Mouse (Mus musculus): ENCODE data around the gene Rapgef6. TPM values are rescaled to one million over a fixed set of nuclear protein-coding genes. Genes with fewer than 3 reads are reported as not detected.

Rapgef6 gene
- polyA plus RNA-seq, 1 experiment: 13.1 TPM

- no peak for DNase-seq (ENCODE audit: low spot score)
These were observed 171.0 kb downstream of the Rapgef6 start for GRCm38 (mm10) chr11:54693696-54694095.

DNA sequence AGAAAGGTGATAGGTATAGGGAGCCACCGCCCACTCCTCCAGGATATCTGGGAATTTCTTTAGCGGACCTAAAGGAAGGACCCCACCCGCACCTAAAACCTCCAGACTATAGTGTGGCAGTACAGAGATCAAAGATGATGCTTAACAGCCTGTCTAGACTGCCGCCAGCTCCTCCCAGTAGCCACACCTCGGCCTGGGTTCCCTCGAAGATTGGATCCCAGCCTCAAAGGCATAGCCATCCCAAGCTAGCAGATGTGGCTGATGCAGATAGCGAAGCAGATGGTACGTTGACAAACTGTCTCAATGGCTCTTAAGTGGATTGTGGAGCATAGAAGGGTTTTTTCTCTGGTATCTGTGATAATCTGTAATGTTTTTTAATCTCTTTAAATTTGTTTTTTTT is 171.6 kb downstream of the Rapgef6 start:
- DNase-seq (ENCODE audit: low spot score): no peak

GRCm38 (mm10) chr11:54695951-54696350 is 173.3 kb downstream of the Rapgef6 start:
- DNase-seq (ENCODE audit: low spot score): no peak

DNA sequence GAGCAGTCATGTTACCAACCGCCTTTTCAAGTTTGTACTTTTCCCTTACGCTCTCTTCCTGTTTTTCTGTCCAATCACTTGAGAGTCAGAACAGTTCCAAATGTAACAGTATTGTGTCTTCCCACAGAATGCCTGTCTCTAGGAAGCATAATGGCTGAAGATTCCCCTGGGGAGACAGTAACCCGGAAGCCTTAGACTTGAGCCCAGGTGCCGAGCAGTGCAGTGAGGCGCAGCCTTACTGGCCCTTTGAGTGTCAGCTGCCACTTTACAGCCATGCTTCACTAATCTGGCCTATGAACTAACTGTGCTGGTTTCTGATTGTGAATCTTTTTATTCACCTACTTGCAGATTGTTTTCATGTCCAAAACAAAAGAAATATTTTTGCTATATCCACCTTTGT is 175.0 kb downstream of the Rapgef6 start:
- DNase-seq (ENCODE audit: low spot score): no peak

DNA sequence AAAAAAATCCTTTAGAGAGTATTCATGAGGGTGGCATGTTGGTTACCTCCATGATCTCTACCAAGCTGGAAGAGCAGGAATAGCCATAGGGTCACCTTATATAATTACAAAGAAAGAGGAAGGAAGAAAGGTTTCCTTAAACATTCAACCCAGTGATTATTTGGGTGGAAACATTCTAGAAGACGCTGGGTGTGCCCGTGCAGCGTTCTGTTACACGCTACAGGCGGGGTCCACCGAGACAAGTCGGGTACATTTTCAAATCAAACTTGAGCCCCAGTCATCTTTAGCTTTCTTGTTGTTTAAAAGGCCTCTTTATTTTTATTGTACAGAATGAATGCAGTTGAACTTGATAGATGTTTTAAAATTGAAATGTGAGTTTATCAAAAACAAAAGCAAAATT is 176.0 kb downstream of the Rapgef6 start:
- no peak for DNase-seq (ENCODE audit: low spot score)

DNA sequence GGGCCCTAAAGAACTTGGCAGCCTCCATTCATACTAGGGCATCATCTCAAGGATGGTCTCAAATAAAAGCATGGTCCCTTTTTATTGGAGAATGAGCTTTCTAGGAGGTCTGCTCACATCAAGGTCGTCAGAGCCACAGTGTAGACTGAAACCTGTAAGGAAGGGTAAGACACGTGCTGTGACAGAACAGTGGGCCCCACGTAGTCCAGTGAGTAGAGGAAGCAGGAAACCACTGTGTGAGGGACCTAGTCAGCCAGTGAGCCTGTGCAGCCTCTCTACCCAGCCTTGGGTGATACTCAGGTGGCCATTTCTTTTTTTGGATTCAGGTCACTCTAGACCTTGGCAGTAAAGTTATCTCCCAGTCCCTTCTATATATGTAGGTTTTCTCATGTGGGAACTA is 177.3 kb downstream of the Rapgef6 start:
- no peak for DNase-seq (ENCODE audit: low spot score)

DNA sequence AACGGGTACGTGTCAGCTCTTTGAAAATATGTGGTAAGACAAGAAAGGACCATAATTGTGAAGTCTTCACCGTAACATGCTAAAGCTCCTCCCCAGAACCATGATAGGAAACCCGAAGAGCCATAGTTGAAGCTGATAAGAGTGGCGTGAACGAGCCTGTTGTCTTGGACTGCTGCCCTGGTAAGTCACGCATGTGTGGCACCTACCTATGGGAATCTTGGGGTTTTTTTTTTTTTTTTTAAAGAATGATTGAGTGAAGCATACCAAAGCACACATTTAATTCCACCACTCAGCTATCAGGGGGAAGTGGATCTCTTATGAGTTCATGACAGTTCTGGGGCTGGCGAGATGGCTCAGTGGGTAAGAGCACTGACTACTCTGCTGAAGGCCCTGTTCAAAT is 179.2 kb downstream of the Rapgef6 start:
- no peak for DNase-seq (ENCODE audit: low spot score)

DNA sequence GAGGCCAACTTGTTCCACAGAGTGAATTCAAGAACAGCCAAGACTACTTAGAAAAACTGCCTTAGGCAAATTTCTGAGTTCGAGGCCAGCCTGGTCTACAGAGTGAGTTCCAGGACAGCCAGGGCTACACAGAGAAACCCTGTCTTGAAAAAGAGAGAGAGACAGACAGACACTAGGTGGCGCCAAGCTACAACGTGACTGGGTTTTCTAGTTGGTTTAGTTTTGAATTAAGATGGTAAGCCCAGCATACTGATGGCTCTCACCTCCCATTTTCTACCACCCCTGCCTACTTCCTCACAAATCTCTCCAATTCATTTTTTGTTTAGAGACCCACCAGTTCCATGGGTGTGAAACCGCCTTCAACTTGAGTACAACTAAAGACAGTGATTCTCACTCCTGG is 180.7 kb downstream of the Rapgef6 start:
- DNase-seq (ENCODE audit: low spot score): no peak

GRCm38 (mm10) chr11:54708153-54708552 is 185.5 kb downstream of the Rapgef6 start:
- no peak for DNase-seq (ENCODE audit: low spot score)

GRCm38 (mm10) chr11:54709645-54710044 is 187.0 kb downstream of the Rapgef6 start:
- DNase-seq (ENCODE audit: low spot score): no peak

GRCm38 (mm10) chr11:54710512-54711293 is 188.1 kb downstream of the Rapgef6 start:
- no peak for DNase-seq (ENCODE audit: low spot score)

DNA sequence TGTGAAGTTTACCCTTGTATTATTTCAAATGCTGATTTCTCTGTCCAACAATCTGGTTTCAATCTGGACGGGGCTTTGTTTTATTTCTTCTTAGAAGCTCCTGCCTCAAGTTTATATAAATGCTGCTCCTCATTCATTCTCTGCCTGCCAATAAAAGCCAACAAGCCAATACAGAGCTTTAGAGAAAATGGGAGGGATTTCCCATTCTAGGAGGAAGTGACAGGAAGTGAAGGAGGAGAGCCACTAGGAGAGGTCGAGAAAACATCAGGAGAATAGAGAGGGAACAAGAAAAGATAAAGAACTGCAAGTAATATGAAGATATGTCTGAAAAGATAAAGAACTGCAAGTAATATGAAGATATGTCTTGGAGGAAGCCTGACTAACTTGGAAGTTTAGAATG is 190.2 kb downstream of the Rapgef6 start:
- no peak for DNase-seq (ENCODE audit: low spot score)

DNA sequence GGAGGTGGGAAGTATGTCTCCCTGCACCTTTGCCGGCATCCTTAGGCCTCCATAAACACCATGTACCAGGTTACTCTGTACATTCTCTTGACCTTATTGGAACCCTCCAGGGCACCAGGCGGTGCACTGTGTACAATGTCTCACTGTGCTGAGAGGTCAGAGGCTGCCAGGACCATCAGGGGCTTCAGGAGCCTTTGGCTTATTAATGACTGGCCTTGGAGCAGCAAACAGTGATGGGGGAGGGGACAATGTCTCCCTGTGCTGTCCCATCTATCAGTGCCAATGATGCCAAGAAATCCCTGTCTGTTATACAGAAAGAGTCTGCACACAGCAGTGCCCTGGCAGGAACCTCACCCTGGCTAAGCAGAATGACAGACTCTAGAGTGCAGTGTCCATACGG is 195.2 kb downstream of the Rapgef6 start:
- no peak for DNase-seq (ENCODE audit: low spot score)

- DNase-seq (ENCODE audit: low spot score): no peak
These were observed 196.0 kb downstream of the Rapgef6 start for GRCm38 (mm10) chr11:54718601-54719000.

GRCm38 (mm10) chr11:54722057-54722456 is 199.4 kb downstream of the Rapgef6 start:
- DNase-seq (ENCODE audit: low spot score): no peak

DNA sequence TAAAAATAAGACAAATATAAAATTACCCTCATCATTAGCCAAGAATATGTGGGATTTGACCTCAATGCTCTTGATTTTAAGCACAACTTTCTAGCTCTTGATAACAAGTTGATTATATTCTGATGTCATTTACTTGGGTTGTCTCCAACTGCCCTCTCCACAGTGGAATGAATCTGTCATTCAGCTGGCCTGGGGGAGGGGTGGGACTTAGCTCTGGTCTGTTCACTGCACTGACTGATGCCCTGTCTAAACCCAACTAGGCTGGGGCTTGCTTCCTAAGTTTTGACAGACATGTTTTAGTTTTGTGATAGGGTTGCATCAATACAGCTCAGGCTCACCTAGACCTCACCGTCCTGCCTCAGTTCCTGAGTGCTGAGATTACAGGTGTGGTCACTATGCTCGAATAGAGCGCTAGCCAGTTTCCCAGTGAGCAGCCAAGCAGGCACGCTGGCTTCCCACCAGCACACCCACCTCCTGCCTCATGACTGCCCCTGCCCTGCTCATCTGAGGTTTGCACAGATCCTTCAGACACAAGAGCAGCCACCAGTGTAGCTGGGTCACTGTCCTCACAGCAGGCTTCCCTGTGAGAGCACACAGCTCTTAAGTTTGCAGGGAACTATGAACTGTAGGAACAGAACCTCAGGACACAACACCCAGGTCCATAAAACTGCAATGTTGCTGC is 201.8 kb downstream of the Rapgef6 start:
- no peak for DNase-seq (ENCODE audit: low spot score)

GRCm38 (mm10) chr11:54726571-54727062 is 204.0 kb downstream of the Rapgef6 start:
- DNase-seq (ENCODE audit: low spot score): no peak

DNA sequence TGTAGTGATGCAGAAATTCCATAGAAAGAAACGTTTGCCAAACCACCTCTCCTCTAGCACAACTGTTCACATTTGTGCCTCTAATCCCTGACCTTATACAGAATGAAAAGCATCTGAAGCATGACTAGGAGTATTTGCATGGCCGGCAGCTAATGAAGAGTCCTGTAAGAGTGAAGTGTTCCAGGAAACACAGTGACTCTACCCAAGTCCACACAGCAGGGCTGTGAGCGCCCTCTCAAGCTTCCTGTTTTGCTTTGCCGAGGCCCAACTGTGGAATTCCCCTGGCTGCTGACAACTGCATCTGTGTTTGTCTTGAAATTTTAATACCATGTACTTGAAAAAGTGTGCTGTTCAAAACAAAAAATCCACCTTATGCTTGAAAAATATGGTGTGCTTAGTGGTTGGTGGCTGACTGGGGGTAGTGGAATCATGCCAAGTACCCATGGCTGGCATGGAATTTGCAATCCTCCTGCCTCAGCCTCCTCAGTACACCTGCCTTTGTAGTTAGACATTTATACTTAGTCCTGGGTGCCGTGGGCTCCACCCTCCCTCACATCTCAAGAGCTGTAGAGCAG is 204.8 kb downstream of the Rapgef6 start:
- DNase-seq (ENCODE audit: low spot score): no peak

DNA sequence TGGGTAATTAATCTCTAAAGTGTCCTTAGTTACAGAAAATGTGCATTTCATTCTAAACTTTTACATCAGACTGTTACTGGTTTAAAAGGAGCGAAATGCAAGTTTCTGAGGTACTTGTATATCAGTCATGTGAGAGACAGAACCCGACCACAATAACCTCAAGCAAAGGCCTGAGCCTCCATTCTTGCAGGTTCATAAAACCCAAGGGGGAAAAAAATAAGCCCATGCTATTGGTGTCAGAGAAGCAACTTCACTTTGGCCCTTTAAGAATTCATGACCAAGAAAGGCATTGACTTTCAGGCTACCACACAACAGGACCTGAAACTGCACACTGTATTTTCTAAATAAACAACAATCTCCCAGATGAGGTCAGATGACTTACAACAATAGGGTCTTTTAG is 205.7 kb downstream of the Rapgef6 start:
- no peak for DNase-seq (ENCODE audit: low spot score)

GRCm38 (mm10) chr11:54729311-54729710 is 206.7 kb downstream of the Rapgef6 start:
- DNase-seq (ENCODE audit: low spot score): no peak

GRCm38 (mm10) chr11:54730931-54731330 is 208.3 kb downstream of the Rapgef6 start:
- no peak for DNase-seq (ENCODE audit: low spot score)

DNA sequence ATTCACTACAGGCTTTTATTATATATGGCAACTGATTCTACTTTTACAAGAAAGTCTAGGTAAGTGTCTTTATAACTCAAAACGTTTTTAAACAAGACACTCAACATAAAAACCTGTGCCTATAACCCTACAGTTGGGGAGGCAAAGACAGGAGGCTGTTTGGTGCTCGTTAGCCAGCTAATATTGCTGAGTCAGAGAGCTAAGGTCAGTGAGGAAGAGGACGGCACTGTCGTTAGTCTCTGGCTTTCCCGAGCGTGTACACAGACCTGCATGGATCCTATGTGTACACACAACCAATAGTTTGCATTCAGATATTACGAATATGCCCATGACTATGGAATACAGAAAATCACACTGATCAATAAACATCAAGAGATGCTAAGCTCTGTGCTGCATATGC is 208.7 kb downstream of the Rapgef6 start:
- DNase-seq (ENCODE audit: low spot score): no peak

GRCm38 (mm10) chr11:54733546-54733945 is 210.9 kb downstream of the Rapgef6 start:
- DNase-seq (ENCODE audit: low spot score): no peak
